Mouse (Mus musculus): ENCODE measurements at regions not wholly inside any gene's neighbourhood (a gene's known extent, or its start where the extent isn't known, plus 50 kb on each side); places are given as distances from the start of the nearest gene placed in this dataset.

DNA sequence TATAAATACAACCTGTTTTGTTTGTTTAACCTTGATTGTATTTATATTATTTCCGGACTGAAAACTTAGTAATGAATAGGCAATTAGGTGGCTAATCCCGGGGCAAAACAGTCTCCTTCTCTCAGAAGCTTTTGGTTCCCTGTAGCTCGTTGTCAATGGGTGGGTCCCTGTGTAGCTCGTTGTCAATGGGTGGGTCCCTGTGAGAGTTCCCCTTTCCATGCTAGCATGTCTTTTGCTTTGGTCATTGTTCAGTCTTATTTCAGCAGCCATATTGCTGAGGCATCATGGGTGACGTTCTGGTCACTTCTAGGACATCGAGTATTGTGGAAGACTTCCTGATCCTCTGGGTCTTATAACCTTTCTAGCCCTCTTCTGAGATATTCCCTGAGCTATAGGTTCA is 205.1 kb downstream of the Ahr start:
- H3K27ac ChIP-seq (ENCODE audit: insufficient read depth, low read length): no peak overlapping the region
- TF ChIP-seq CTCF (IDR thresholded peaks at IDR 0.05; ENCODE audit: extremely low read depth, insufficient read depth, low read length): no peak
- no peak overlapping the region for H3K4me3 ChIP-seq (ENCODE audit: insufficient read depth, low read length)
- no peaks in the 10 kb centered on the region for H3K4me1 ChIP-seq (ENCODE audit: control insufficient read depth, insufficient read depth, low read length)

GRCm38 (mm10) chr12:35319571-35319970 is 215.3 kb downstream of the Ahr start:
- H3K4me1 ChIP-seq (ENCODE audit: control insufficient read depth, insufficient read depth, low read length): no peaks in the 10 kb centered on the region
- H3K4me3 ChIP-seq (ENCODE audit: insufficient read depth, low read length): no peak overlapping the region
- no peak overlapping the region for H3K27ac ChIP-seq (ENCODE audit: insufficient read depth, low read length)
- TF ChIP-seq POLR2A (IDR thresholded peaks at IDR 0.05; ENCODE audit: extremely low read depth, insufficient read depth, low read length) (no peak), CTCF (IDR thresholded peaks at IDR 0.05; ENCODE audit: extremely low read depth, insufficient read depth, low read length) (no peak)

DNA sequence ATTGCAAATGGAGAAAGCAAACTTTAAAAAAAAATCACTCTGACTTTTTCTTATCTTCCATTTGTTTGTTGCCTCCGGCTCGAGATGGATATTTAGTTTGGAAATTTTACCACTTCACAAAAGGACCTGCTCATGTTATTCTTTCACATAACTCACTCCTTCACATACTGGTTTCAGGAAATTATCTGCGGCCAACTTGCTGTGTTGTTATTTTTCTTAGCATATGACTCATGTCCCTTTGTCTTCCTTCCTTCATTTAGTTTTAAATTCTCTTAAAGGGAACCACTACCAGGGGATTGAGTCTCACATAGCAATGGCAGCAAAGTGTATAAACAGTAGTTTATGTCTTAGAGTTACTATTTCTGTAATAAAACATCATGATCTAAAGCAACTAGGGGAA is 217.8 kb downstream of the Ahr start:
- no peak for TF ChIP-seq CTCF (IDR thresholded peaks at IDR 0.05; ENCODE audit: extremely low read depth, insufficient read depth, low read length)
- no peak for TF ChIP-seq POLR2A (IDR thresholded peaks at IDR 0.05; ENCODE audit: extremely low read depth, insufficient read depth, low read length)

DNA sequence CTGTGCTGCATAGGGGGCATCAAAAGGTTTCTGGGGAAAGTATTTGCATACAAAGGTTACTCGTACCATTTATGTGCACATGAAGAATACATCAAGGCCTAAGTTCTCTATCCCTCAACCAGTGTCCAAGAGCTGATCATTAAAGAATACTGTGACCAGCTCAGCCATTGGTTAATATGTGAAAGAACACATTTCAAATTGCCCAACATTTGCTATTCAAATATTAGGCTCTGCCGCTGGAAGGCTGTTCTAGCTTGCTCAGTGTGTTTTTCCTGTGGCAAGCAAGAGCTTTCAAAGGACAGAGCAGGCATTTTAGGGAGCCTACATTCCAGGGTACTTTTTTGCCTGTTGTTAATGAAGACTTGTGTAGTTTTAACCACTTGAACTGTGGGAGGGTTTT is 220.8 kb downstream of the Ahr start:
- no peak overlapping the region for H3K4me3 ChIP-seq (ENCODE audit: insufficient read depth, low read length)
- H3K27ac ChIP-seq (ENCODE audit: insufficient read depth, low read length): no peak overlapping the region
- H3K4me1 ChIP-seq (ENCODE audit: control insufficient read depth, insufficient read depth, low read length): no peaks in the 10 kb centered on the region; the same call in 1 of the 2 replicates
- TF ChIP-seq POLR2A (IDR thresholded peaks at IDR 0.05; ENCODE audit: extremely low read depth, insufficient read depth, low read length): no peak
- TF ChIP-seq CTCF (IDR thresholded peaks at IDR 0.05; ENCODE audit: extremely low read depth, insufficient read depth, low read length): no peak

More for the DNA sequence above, 217.8 kb downstream of the Ahr start:
- Histone ChIP-seq H3K4me1 (ENCODE audit: control insufficient read depth, insufficient read depth, low read length) (no peaks in the 10 kb centered on the region; the same call in 1 of the 2 replicates), H3K27ac (ENCODE audit: insufficient read depth, low read length) (no peak overlapping the region), H3K4me3 (ENCODE audit: insufficient read depth, low read length) (no peak overlapping the region)

GRCm38 (mm10) chr12:35313191-35313925 is 221.5 kb downstream of the Ahr start:
- TF ChIP-seq CTCF (IDR thresholded peaks at IDR 0.05; ENCODE audit: extremely low read depth, insufficient read depth, low read length) (no peak), POLR2A (IDR thresholded peaks at IDR 0.05; ENCODE audit: extremely low read depth, insufficient read depth, low read length) (no peak)
- no peak overlapping the region for H3K27ac ChIP-seq (ENCODE audit: insufficient read depth, low read length)
- H3K4me3 ChIP-seq (ENCODE audit: insufficient read depth, low read length): no peak overlapping the region
- no peaks in the 10 kb centered on the region; the same call in 1 of the 2 replicates for H3K4me1 ChIP-seq (ENCODE audit: control insufficient read depth, insufficient read depth, low read length)

- H3K27ac ChIP-seq (ENCODE audit: insufficient read depth, low read length): no peak overlapping the region
- no peak overlapping the region for H3K4me3 ChIP-seq (ENCODE audit: insufficient read depth, low read length)
- H3K4me1 ChIP-seq (ENCODE audit: control insufficient read depth, insufficient read depth, low read length): no peaks in the 10 kb centered on the region; the same call in 1 of the 2 replicates
- no peak for TF ChIP-seq POLR2A (IDR thresholded peaks at IDR 0.05; ENCODE audit: extremely low read depth, insufficient read depth, low read length)
- no peak for TF ChIP-seq CTCF (IDR thresholded peaks at IDR 0.05; ENCODE audit: extremely low read depth, insufficient read depth, low read length)
These were observed 226.3 kb downstream of the Ahr start for GRCm38 (mm10) chr12:35308537-35308936.

DNA sequence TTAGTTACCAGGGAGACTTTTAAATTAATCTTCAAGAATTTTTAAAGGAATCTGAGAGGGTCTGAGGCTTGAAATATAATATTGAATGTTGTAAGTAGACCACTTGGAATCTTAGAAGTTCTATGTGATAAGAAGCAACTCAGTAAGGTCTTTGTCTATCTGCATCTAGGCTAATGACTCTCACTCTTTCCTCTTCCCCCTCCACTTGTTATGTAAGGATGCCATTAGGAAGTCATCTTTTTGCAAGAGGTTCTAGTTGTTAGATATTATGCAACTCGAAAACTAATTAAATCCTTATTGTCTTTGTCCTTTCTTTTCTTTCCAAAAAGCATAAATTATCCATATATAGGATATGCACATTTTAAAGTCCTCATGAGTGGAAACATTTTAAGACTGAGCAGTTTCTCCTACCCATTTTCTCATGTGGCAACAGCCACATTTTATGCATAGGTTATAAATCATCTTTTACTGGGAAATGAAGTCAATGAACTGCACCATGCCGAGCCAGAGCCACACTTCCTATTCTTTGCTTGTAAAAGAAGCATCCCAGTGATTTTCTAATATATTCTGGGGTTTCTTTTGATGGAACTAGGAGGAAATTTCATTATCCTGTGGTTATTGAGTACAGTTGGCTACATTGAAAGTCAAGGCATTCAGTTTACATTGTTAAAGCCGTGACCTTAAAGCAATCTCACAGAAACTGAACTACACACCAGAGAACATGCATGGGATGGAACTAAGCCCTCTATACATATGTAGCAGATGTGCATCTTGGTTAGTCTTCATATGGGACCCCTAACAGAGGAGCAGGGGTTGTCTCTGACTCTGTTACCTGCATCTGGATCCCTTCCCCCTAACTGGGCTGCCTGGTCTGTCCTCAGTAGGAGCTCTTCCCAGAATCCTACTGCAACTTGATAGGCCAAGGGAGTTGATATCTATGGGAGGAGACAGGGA is 230.8 kb downstream of the Ahr start:
- Histone ChIP-seq H3K4me1 (ENCODE audit: control insufficient read depth, insufficient read depth, low read length) (no peaks in the 10 kb centered on the region), H3K4me3 (ENCODE audit: insufficient read depth, low read length) (no peak overlapping the region), H3K27ac (ENCODE audit: insufficient read depth, low read length) (no peak overlapping the region)
- no peak for TF ChIP-seq POLR2A (IDR thresholded peaks at IDR 0.05; ENCODE audit: extremely low read depth, insufficient read depth, low read length)
- TF ChIP-seq CTCF (IDR thresholded peaks at IDR 0.05; ENCODE audit: extremely low read depth, insufficient read depth, low read length): no peak

DNA sequence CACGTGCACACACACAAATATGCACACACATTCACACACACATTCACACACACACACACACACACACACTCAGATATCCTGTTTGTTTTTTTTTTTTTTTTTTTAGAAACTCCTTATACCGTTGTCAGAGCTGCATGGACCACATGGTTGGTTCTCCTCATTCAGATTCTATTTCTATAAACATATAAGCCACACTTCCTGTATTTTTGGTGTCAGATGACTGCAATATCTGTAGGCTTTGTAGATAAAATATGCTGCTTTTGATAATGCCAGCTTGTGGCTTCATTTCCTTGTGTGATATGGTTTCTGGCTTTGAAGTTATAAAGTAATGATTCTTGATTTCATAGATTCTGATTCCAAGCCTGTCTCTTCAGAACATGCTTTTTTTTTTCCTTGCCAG is 231.7 kb downstream of the Ahr start:
- no peak for TF ChIP-seq POLR2A (IDR thresholded peaks at IDR 0.05; ENCODE audit: extremely low read depth, insufficient read depth, low read length)
- TF ChIP-seq CTCF (IDR thresholded peaks at IDR 0.05; ENCODE audit: extremely low read depth, insufficient read depth, low read length): no peak
- Histone ChIP-seq H3K4me1 (ENCODE audit: control insufficient read depth, insufficient read depth, low read length) (no peaks in the 10 kb centered on the region), H3K4me3 (ENCODE audit: insufficient read depth, low read length) (no peak overlapping the region)

GRCm38 (mm10) chr12:35294668-35295067 is 240.2 kb downstream of the Ahr start:
- no peak overlapping the region for H3K4me3 ChIP-seq (ENCODE audit: insufficient read depth, low read length)
- H3K4me1 ChIP-seq (ENCODE audit: control insufficient read depth, insufficient read depth, low read length): no peaks in the 10 kb centered on the region
- no peak overlapping the region for H3K27ac ChIP-seq (ENCODE audit: insufficient read depth, low read length)
- TF ChIP-seq CTCF (IDR thresholded peaks at IDR 0.05; ENCODE audit: extremely low read depth, insufficient read depth, low read length): no peak
- TF ChIP-seq POLR2A (IDR thresholded peaks at IDR 0.05; ENCODE audit: extremely low read depth, insufficient read depth, low read length): no peak

More for the DNA sequence above, 231.7 kb downstream of the Ahr start:
- no peak overlapping the region for H3K27ac ChIP-seq (ENCODE audit: insufficient read depth, low read length)

Measured in cortical plate, adult 2 months (tissue).